Mouse (Mus musculus): ENCODE data around the gene Psmb3. TPM values are rescaled to one million over a fixed set of nuclear protein-coding genes. Genes with fewer than 3 reads are reported as not detected.
"Not testable (repeated sequence)": the region's sequence is repeated elsewhere in the genome, so short reads cannot be mapped to it uniquely, and the experiment has no call there.

Psmb3 gene
- total RNA-seq, 2 experiments from 2014 or later = 141 to 159 TPM

GRCm38 (mm10) chr11:97700003-97700745, 3.0 kb upstream of the Psmb3 start, which contains the start of gene Pcgf2:
Gene Pcgf2 (minus strand): TSS chr11:97700497.
- intact Hi-C loops (cut with DNase I) = no loop called here
- Histone ChIP-seq H3K27ac (peak within 1 kb of the TSS; percentile 91), H3K4me3 (peak within 1 kb of the TSS; percentile 91)
- DNase-seq = peak; percentile 89
- no peak for TF ChIP-seq CTCF (IDR thresholded peaks at IDR 0.05)

- Histone ChIP-seq H3K27ac (peak overlapping the region; percentile 91), H3K4me3 (peak overlapping the region; percentile 91)
- intact Hi-C loops (cut with DNase I) = no loop called here
- TF ChIP-seq CTCF (IDR thresholded peaks at IDR 0.05) = no peak
- no peak for DNase-seq
Measured at GRCm38 (mm10) chr11:97700746-97701580, 2.2 kb upstream of the Psmb3 start.

- peak overlapping the region; percentile 76 for H3K4me3 ChIP-seq
- no peak for TF ChIP-seq CTCF (IDR thresholded peaks at IDR 0.05)
- peak overlapping the region; percentile 93 for H3K27ac ChIP-seq
- no peak for DNase-seq
- intact Hi-C loops (cut with DNase I) = loop anchor here (2.0 kb wide), 1 partner anchor 43 kb away; the partner anchor contains the start of gene Pip4k2b
Measured at GRCm38 (mm10) chr11:97701581-97702392, 1.4 kb upstream of the Psmb3 start.

- peak; percentile 87 for DNase-seq
- Histone ChIP-seq H3K4me3 (peak overlapping the region; percentile 76), H3K27ac (peak overlapping the region; percentile 93)
- intact Hi-C loops (cut with DNase I) = loop anchor here (2.0 kb wide), 1 partner anchor 42 kb away; the partner anchor contains the start of gene Pip4k2b
- TF ChIP-seq CTCF (IDR thresholded peaks at IDR 0.05) = no peak
Measured at GRCm38 (mm10) chr11:97702393-97702745, 830 bp upstream of the Psmb3 start.

- H3K4me3 ChIP-seq; DNase-seq; intact Hi-C loops (cut with DNase I); H3K27ac ChIP-seq: not testable (repeated sequence)
Measured at GRCm38 (mm10) chr11:97710067-97710466, 6.9 kb downstream of the Psmb3 start.

- peak overlapping the region; percentile 87 for H3K27ac ChIP-seq
- no peak for DNase-seq
- intact Hi-C loops (cut with DNase I) = no loop called here
- TF ChIP-seq CTCF (IDR thresholded peaks at IDR 0.05) = no peak
- peak overlapping the region; percentile 8; the same call in 1 of the 2 replicates for H3K4me3 ChIP-seq
Measured at GRCm38 (mm10) chr11:97711200-97711900, 8.2 kb downstream of the Psmb3 start.

- intact Hi-C loops (cut with DNase I) = no loop called here
- peak; percentile 79 for DNase-seq
- TF ChIP-seq CTCF (IDR thresholded peaks at IDR 0.05) = no peak
- peak overlapping the region; percentile 87 for H3K27ac ChIP-seq
- H3K4me3 ChIP-seq = peak overlapping the region; percentile 33
Measured at GRCm38 (mm10) chr11:97712286-97712685, 9.1 kb downstream of the Psmb3 start.

- intact Hi-C loops (cut with DNase I) = no loop called here
- DNase-seq = peak; percentile 83
- Histone ChIP-seq H3K4me3 (no peak overlapping the region), H3K27ac (peak overlapping the region; percentile 87)
- TF ChIP-seq CTCF (IDR thresholded peaks at IDR 0.05) = no peak
Measured at GRCm38 (mm10) chr11:97713896-97714295, 10.7 kb downstream of the Psmb3 start.

- TF ChIP-seq CTCF (IDR thresholded peaks at IDR 0.05) = peak; percentile 33; the same call in 1 of the 2 replicates
- no peak for DNase-seq
- intact Hi-C loops (cut with DNase I) = no loop called here
- Histone ChIP-seq H3K4me3 (no peak overlapping the region), H3K27ac (peak overlapping the region; percentile 87)
Measured at GRCm38 (mm10) chr11:97714356-97714755, 11.2 kb downstream of the Psmb3 start.

- peak; percentile 82 for DNase-seq
- TF ChIP-seq CTCF (IDR thresholded peaks at IDR 0.05) = no peak
- intact Hi-C loops (cut with DNase I) = no loop called here
- Histone ChIP-seq H3K27ac (peak overlapping the region; percentile 87), H3K4me3 (no peak overlapping the region)
Measured at GRCm38 (mm10) chr11:97714784-97715760, 11.9 kb downstream of the Psmb3 start.

GRCm38 (mm10) chr11:97716021-97716420, 12.8 kb downstream of the Psmb3 start:
- no peak for TF ChIP-seq CTCF (IDR thresholded peaks at IDR 0.05)
- DNase-seq = peak; percentile 75
- H3K4me3 ChIP-seq = no peak overlapping the region
- peak overlapping the region; percentile 87 for H3K27ac ChIP-seq
- intact Hi-C loops (cut with DNase I) = no loop called here

Measured in gastrocnemius, adult 2 months (tissue).